Mouse (Mus musculus): ENCODE results near the gene Ppp2r5e.

GRCm38 (mm10) chr12:75622835-75623234 lies 26.8 kb upstream of the Ppp2r5e start:
- TF ChIP-seq CTCF (conservative IDR thresholded peaks at IDR 0.05; ENCODE audit: insufficient read depth, insufficient read length, low read depth, low read length) (no peak), POLR2A (IDR thresholded peaks at IDR 0.05; ENCODE audit: low read depth, low read length) (no peak)

Measured in kidney, adult 2 months (tissue).